Mouse (Mus musculus): ENCODE results near the gene Art2b.
"Not testable (repeated sequence)": the region's sequence is repeated elsewhere in the genome, so short reads cannot be mapped to it uniquely, and the experiment has no call there.

- not testable (repeated sequence) for TF ChIP-seq CHD2 (IDR thresholded peaks at IDR 0.05; ENCODE audit: low read depth, low read length); ZC3H11A (IDR thresholded peaks at IDR 0.05; ENCODE audit: borderline replicate concordance, low read depth, low read length); MAFK (IDR thresholded peaks at IDR 0.05; ENCODE audit: insufficient read depth, low read depth, low read length); HCFC1 (IDR thresholded peaks at IDR 0.05; ENCODE audit: borderline replicate concordance, insufficient read depth, low read length); ZNF384 (IDR thresholded peaks at IDR 0.05; ENCODE audit: low read depth, low read length)
Measured at GRCm38 (mm10) chr7:101584271-101584670, 1.1 kb downstream of the Art2b start.
